Mouse (Mus musculus) MEL (cell line): ENCODE results near the gene Rapgef6. TPM values are rescaled to one million over a fixed set of nuclear protein-coding genes. Genes with fewer than 3 reads are reported as not detected.
A peak's percentile ranks its signal among the peaks of the same experiment; 100 is the strongest.

Experiments
- DNase-seq: peaks from one replicate; pipeline ENCODE4 v3.0.0; 2011; ENCODE audit warnings: low read depth, low spot score
- H3K27ac ChIP-seq: 2 replicates; pipeline ENCODE4 v1.5.1; 2012; ENCODE audit warnings: low read depth, mild to moderate bottlenecking, control low read depth, low read length, moderate library complexity; ENCODE audit not compliant: control insufficient read depth
- H3K27me3 ChIP-seq, 2 experiments: fragments of 150-350 bp in 1 of 2; sonication (generic) in 1 of 2; 2 replicates each; pipeline ENCODE4 v1.6.1; 2012; ENCODE audit warnings: low read length in 2 of 2, mild to moderate bottlenecking in 2 of 2, improper control_type of control experiment in 1 of 2, moderate library complexity in 1 of 2; ENCODE audit not compliant: insufficient read depth in 2 of 2, control insufficient read depth in 1 of 2
- H3K36me3 ChIP-seq, 2 experiments: 2 replicates each; pipeline ENCODE4 v1.6.1; 2012 to 2014; ENCODE audit warnings: low read length in 2 of 2, improper control_type of control experiment in 1 of 2, inconsistent platforms in 1 of 2, mild to moderate bottlenecking in 1 of 2; ENCODE audit not compliant: insufficient read depth in 2 of 2, control insufficient read depth in 1 of 2
- H3K4me1 ChIP-seq, 2 experiments: fragments of 150-350 bp in 1 of 2; sonication (generic) in 1 of 2; 2 replicates each; pipeline ENCODE4 v1.6.1; 2012; ENCODE audit warnings: low read length in 2 of 2, improper control_type of control experiment in 1 of 2, mild to moderate bottlenecking in 1 of 2; ENCODE audit not compliant: insufficient read depth in 2 of 2, control insufficient read depth in 1 of 2
- H3K4me3 ChIP-seq, 2 experiments: fragments of 150-350 bp in 1 of 2; sonication (generic) in 1 of 2; 2 replicates each; pipeline ENCODE4 v1.5.1; 2012; ENCODE audit warnings: low read depth in 2 of 2, low read length in 2 of 2, mild to moderate bottlenecking in 2 of 2, moderate library complexity in 2 of 2, control low read depth in 1 of 2, improper control_type of control experiment in 1 of 2; ENCODE audit not compliant: control insufficient read depth in 1 of 2, insufficient read depth in 1 of 2
- H3K79me2 ChIP-seq: 2 replicates; pipeline ENCODE4 v1.6.1; 2012; ENCODE audit warnings: mild to moderate bottlenecking, low read length, moderate library complexity; ENCODE audit not compliant: control insufficient read depth, poor library complexity, insufficient read depth
- H3K9ac ChIP-seq: 2 replicates; pipeline ENCODE4 v1.6.1; 2012; ENCODE audit warnings: low read depth, mild to moderate bottlenecking, control low read depth, low read length, moderate library complexity; ENCODE audit not compliant: control insufficient read depth, poor library complexity, severe bottlenecking
- H3K9me3 ChIP-seq: fragments of 150-350 bp; sonication (generic); replicated peaks from 2 replicates; pipeline ENCODE4 v1.6.1; 2012; ENCODE audit warnings: mild to moderate bottlenecking, low read length, improper control_type of control experiment, moderate library complexity; ENCODE audit not compliant: insufficient read depth
- CHD1 ChIP-seq: IDR thresholded peaks from 2 replicates; pipeline ENCODE4 v1.6.1; 2012; ENCODE audit warnings: low read depth, mild to moderate bottlenecking, inconsistent platforms, low read length, improper control_type of control experiment
- CHD2 ChIP-seq: IDR thresholded peaks from 2 replicates; pipeline ENCODE4 v1.6.1; 2011; ENCODE audit warnings: low read length, improper control_type of control experiment
- CTCF ChIP-seq, 3 experiments: IDR thresholded peaks in 2 of 3; conservative IDR thresholded peaks in 1 of 3; 2 replicates each; pipeline ENCODE4 v1.5.1; 2011 to 2012; ENCODE audit warnings: low read length in 3 of 3, low read depth in 2 of 3, mild to moderate bottlenecking in 2 of 3, improper control_type of control experiment in 1 of 3, inconsistent platforms in 1 of 3, mixed read lengths in 1 of 3, moderate library complexity in 1 of 3; ENCODE audit not compliant: control insufficient read depth in 1 of 3, insufficient read depth in 1 of 3, poor library complexity in 1 of 3, severe bottlenecking in 1 of 3
- E2F4 ChIP-seq: IDR thresholded peaks from 2 replicates; pipeline ENCODE4 v1.6.1; 2011; ENCODE audit warnings: low read depth, low read length, improper control_type of control experiment, borderline replicate concordance
- ELF1 ChIP-seq: IDR thresholded peaks from 2 replicates; pipeline ENCODE4 v1.6.1; 2014; ENCODE audit warnings: low read depth, mild to moderate bottlenecking, inconsistent platforms, low read length, improper control_type of control experiment, moderate library complexity
- EP300 ChIP-seq, 2 experiments: IDR thresholded peaks; 2 replicates each; pipeline ENCODE4 v1.6.1; 2011; ENCODE audit warnings: improper control_type of control experiment in 2 of 2, low read length in 2 of 2, low read depth in 1 of 2, mild to moderate bottlenecking in 1 of 2
- ETS1 ChIP-seq: IDR thresholded peaks from 2 replicates; pipeline ENCODE4 v1.6.1; 2012; ENCODE audit warnings: low read depth, mild to moderate bottlenecking, inconsistent platforms, low read length, improper control_type of control experiment, moderate library complexity
- GABPA ChIP-seq: IDR thresholded peaks from 2 replicates; pipeline ENCODE4 v1.6.1; 2012; ENCODE audit warnings: low read depth, mild to moderate bottlenecking, inconsistent platforms, low read length, improper control_type of control experiment, moderate library complexity
- GATA1 ChIP-seq: IDR thresholded peaks from 2 replicates; pipeline ENCODE4 v1.6.1; 2011; ENCODE audit warnings: low read depth, low read length, improper control_type of control experiment
- HCFC1 ChIP-seq: IDR thresholded peaks from 2 replicates; pipeline ENCODE4 v1.6.1; 2012; ENCODE audit warnings: low read depth, mild to moderate bottlenecking, inconsistent platforms, low read length, improper control_type of control experiment, moderate library complexity
- JUND ChIP-seq: IDR thresholded peaks from 2 replicates; pipeline ENCODE4 v1.6.1; 2011; ENCODE audit warnings: low read depth, mild to moderate bottlenecking, improper control_type of control experiment, low read length
- KAT2A ChIP-seq: conservative IDR thresholded peaks from 2 replicates; pipeline ENCODE4 v1.6.1; 2012; ENCODE audit warnings: low read depth, low read length, improper control_type of control experiment, inconsistent platforms
- MAX ChIP-seq: IDR thresholded peaks from 2 replicates; pipeline ENCODE4 v1.6.1; 2011; ENCODE audit warnings: low read length, improper control_type of control experiment
- MAZ ChIP-seq: IDR thresholded peaks from 2 replicates; pipeline ENCODE4 v1.6.1; 2012; ENCODE audit warnings: low read depth, mild to moderate bottlenecking, inconsistent platforms, low read length, improper control_type of control experiment
- MEF2A ChIP-seq: IDR thresholded peaks from 2 replicates; pipeline ENCODE4 v1.6.1; 2014; ENCODE audit warnings: low read depth, mild to moderate bottlenecking, inconsistent platforms, low read length, improper control_type of control experiment; ENCODE audit not compliant: poor library complexity, insufficient replicate concordance, severe bottlenecking; ENCODE audit errors: extremely low read depth
- MXI1 ChIP-seq: IDR thresholded peaks from 2 replicates; pipeline ENCODE4 v1.6.1; 2011; ENCODE audit warnings: mild to moderate bottlenecking, low read depth, low read length, improper control_type of control experiment
- MYB ChIP-seq: IDR thresholded peaks from 2 replicates; pipeline ENCODE4 v1.6.1; 2011; ENCODE audit warnings: mild to moderate bottlenecking, low read depth, low read length, improper control_type of control experiment
- MYC ChIP-seq: IDR thresholded peaks from 2 replicates; pipeline ENCODE4 v1.6.1; 2011; ENCODE audit warnings: low read depth, mild to moderate bottlenecking, low read length, improper control_type of control experiment, moderate library complexity
- NELFE ChIP-seq: IDR thresholded peaks from 2 replicates; pipeline ENCODE4 v1.6.1; 2011; ENCODE audit warnings: low read depth, low read length, improper control_type of control experiment
- NRF1 ChIP-seq: IDR thresholded peaks from 2 replicates; pipeline ENCODE4 v1.6.1; 2014; ENCODE audit warnings: low read depth, mild to moderate bottlenecking, inconsistent platforms, low read length, improper control_type of control experiment, moderate library complexity; ENCODE audit not compliant: poor library complexity, insufficient read depth, severe bottlenecking
- POLR2A ChIP-seq, 2 experiments: IDR thresholded peaks; 2 replicates each; pipeline ENCODE4 v1.6.1; 2011 to 2012; ENCODE audit warnings: low read length in 2 of 2, mild to moderate bottlenecking in 2 of 2, control low read depth in 1 of 2, improper control_type of control experiment in 1 of 2, low read depth in 1 of 2, moderate library complexity in 1 of 2; ENCODE audit not compliant: control insufficient read depth in 1 of 2, insufficient read depth in 1 of 2, poor library complexity in 1 of 2
- POLR2AphosphoS2 ChIP-seq: IDR thresholded peaks from 2 replicates; pipeline ENCODE4 v1.6.1; 2011; ENCODE audit warnings: low read length, improper control_type of control experiment
- POLR2AphosphoS5 ChIP-seq: IDR thresholded peaks from 2 replicates; pipeline ENCODE4 v1.6.1; 2012; ENCODE audit warnings: low read depth, borderline replicate concordance, mild to moderate bottlenecking, inconsistent platforms, low read length, moderate library complexity, mixed read lengths
- RAD21 ChIP-seq: IDR thresholded peaks from 2 replicates; pipeline ENCODE4 v1.6.1; 2011; ENCODE audit warnings: mild to moderate bottlenecking, low read depth, low read length, improper control_type of control experiment
- RCOR1 ChIP-seq: IDR thresholded peaks from 2 replicates; pipeline ENCODE4 v1.6.1; 2012; ENCODE audit warnings: low read depth, mild to moderate bottlenecking, inconsistent platforms, low read length, improper control_type of control experiment
- SIN3A ChIP-seq: IDR thresholded peaks from 2 replicates; pipeline ENCODE4 v1.6.1; 2012; ENCODE audit warnings: low read length, improper control_type of control experiment, inconsistent platforms
- SMC3 ChIP-seq: IDR thresholded peaks from 2 replicates; pipeline ENCODE4 v1.6.1; 2011; ENCODE audit warnings: low read depth, low read length, improper control_type of control experiment
- TAL1 ChIP-seq: IDR thresholded peaks from 2 replicates; pipeline ENCODE4 v1.6.1; 2012; ENCODE audit warnings: mild to moderate bottlenecking, inconsistent platforms, low read length, moderate library complexity, mixed read lengths
- TBP ChIP-seq: IDR thresholded peaks from 2 replicates; pipeline ENCODE4 v1.8.0; 2011; ENCODE audit warnings: low read depth, low read length, improper control_type of control experiment
- TCF12 ChIP-seq: IDR thresholded peaks from 2 replicates; pipeline ENCODE4 v1.6.1; 2014; ENCODE audit warnings: low read depth, mild to moderate bottlenecking, inconsistent platforms, low read length, improper control_type of control experiment, moderate library complexity
- UBTF ChIP-seq: IDR thresholded peaks from 2 replicates; pipeline ENCODE4 v1.6.1; 2012; ENCODE audit warnings: low read depth, mild to moderate bottlenecking, inconsistent platforms, low read length, improper control_type of control experiment, moderate library complexity, borderline replicate concordance; ENCODE audit not compliant: insufficient read depth
- USF1 ChIP-seq: IDR thresholded peaks from 2 replicates; pipeline ENCODE4 v1.6.1; 2014; ENCODE audit warnings: low read depth, mild to moderate bottlenecking, inconsistent platforms, low read length, improper control_type of control experiment, moderate library complexity
- USF2 ChIP-seq, 2 experiments: IDR thresholded peaks; 2 replicates each; pipeline ENCODE4 v1.6.1; 2011 to 2012; ENCODE audit warnings: improper control_type of control experiment in 2 of 2, low read length in 2 of 2, borderline replicate concordance in 1 of 2, inconsistent platforms in 1 of 2, low read depth in 1 of 2, mild to moderate bottlenecking in 1 of 2; ENCODE audit not compliant: insufficient read depth in 1 of 2
- ZC3H11A ChIP-seq: IDR thresholded peaks from 2 replicates; pipeline ENCODE4 v1.6.1; 2012; ENCODE audit warnings: low read depth, mild to moderate bottlenecking, inconsistent platforms, low read length, improper control_type of control experiment
- ZKSCAN1 ChIP-seq: IDR thresholded peaks from 2 replicates; pipeline ENCODE4 v1.6.1; 2012; ENCODE audit warnings: low read depth, mild to moderate bottlenecking, inconsistent platforms, low read length, improper control_type of control experiment, moderate library complexity
- ZMIZ1 ChIP-seq: IDR thresholded peaks from 2 replicates; pipeline ENCODE4 v1.6.1; 2012; ENCODE audit warnings: low read depth, mild to moderate bottlenecking, inconsistent platforms, low read length, improper control_type of control experiment, moderate library complexity
- ZNF384 ChIP-seq: IDR thresholded peaks from 2 replicates; pipeline ENCODE4 v1.6.1; 2012; ENCODE audit warnings: low read depth, mild to moderate bottlenecking, inconsistent platforms, low read length, improper control_type of control experiment
- polyA plus RNA-seq, 2 experiments: library from polyadenylated mRNA; stranded (reverse) in 1 of 2; unstranded in 1 of 2; fragments of >175 nt in 1 of 2; fragments of >200 nt in 1 of 2; gene quantifications; 2 replicates each; pipeline versions ENCODE4 v1.2.1 to v1.2.4; 2012; ENCODE audit warnings: low replicate concordance in 2 of 2, low read depth in 1 of 2; ENCODE audit not compliant: insufficient read length in 2 of 2, insufficient read depth in 1 of 2, missing spikeins in 1 of 2
- total RNA-seq: library from RNA; depleted of rRNA; stranded (reverse); fragments of 300-350 nt; gene quantifications from 2 replicates; pipeline ENCODE4 v1.2.3, GENCODE M21; 2012

Rapgef6 gene
- total and polyA plus RNA-seq, 3 experiments = 21.1 to 31.8 TPM; not detected in 1

GRCm38 (mm10) chr11:54534871-54535270 lies 12.2 kb downstream of the Rapgef6 start:
- Histone ChIP-seq H3K36me3 (peaks cover under 1 to 41% of the 10 kb centered on the region in 2 experiments; a peak in 3 of 4 replicates), H3K9ac (no peak overlapping the region), H3K4me3 (peak overlapping the region in 1 of 2 experiments; percentile 35; a peak in 2 of 4 replicates), H3K9me3 (no peaks in the 10 kb centered on the region), H3K79me2 (peaks cover 59% of the 10 kb centered on the region), H3K27ac (no peak overlapping the region), H3K27me3 (no peaks in the 10 kb centered on the region), H3K4me1 (peaks cover 17 to 26% of the 10 kb centered on the region in 2 experiments)
- peak; percentile 88 for DNase-seq
- TF ChIP-seq ZNF384 (0 out of 2 replicates have a peak, but pooled peaks have one; percentile 26), POLR2AphosphoS2 (no peak), RCOR1 (peak; percentile 11; the same call in 1 of the 2 replicates), EP300 (IDR thresholded peaks at IDR 0.05; ENCODE audit: low read depth in 1 of 2, low read length in 2 of 2) (peak; percentile 33 to 34; a peak in 1 of 4 replicates), POLR2AphosphoS5 (no peak), ZKSCAN1 (no peak), ELF1 (peak; percentile 53), SIN3A (peak; percentile 83), TCF12 (0 out of 2 replicates have a peak, but pooled peaks have one; percentile 41), JUND (0 out of 2 replicates have a peak, but pooled peaks have one; percentile 49), USF2 (IDR thresholded peaks at IDR 0.05; ENCODE audit: borderline replicate concordance in 1 of 2, insufficient read depth in 1 of 2, low read depth in 1 of 2, low read length in 2 of 2) (no peak; a peak in 1 of 4 replicates), CHD2 (no peak), POLR2A (IDR thresholded peaks at IDR 0.05; ENCODE audit: control insufficient read depth in 1 of 2, insufficient read depth in 1 of 2, low read depth in 1 of 2, low read length in 2 of 2, poor library complexity in 1 of 2) (no peak), GATA1 (peak; percentile 49), KAT2A (no peak), SMC3 (peak; percentile 85), MAX (peak; percentile 63), NRF1 (no peak), RAD21 (peak; percentile 84), MEF2A (no peak), ZMIZ1 (no peak), TBP (no peak), MYC (no peak), TAL1 (no peak), MAZ (peak; percentile 37; the same call in 1 of the 2 replicates), CTCF (IDR thresholded peaks at IDR 0.05 in 2 of 3, conservative IDR thresholded peaks at IDR 0.05 in 1 of 3; ENCODE audit: control insufficient read depth in 1 of 3, insufficient read depth in 1 of 3, low read depth in 2 of 3, low read length in 3 of 3, poor library complexity in 1 of 3, severe bottlenecking in 1 of 3) (peak; percentile 87 to 97 (median 89)), MXI1 (peak; percentile 49; the same call in 1 of the 2 replicates), CHD1 (peak; percentile 82; the same call in 1 of the 2 replicates), MYB (no peak), NELFE (no peak; the same call in 1 of the 2 replicates), HCFC1 (0 out of 2 replicates have a peak, but pooled peaks have one; percentile 49), E2F4 (no peak), UBTF (no peak), ETS1 (peak; percentile 38; the same call in 1 of the 2 replicates), USF1 (no peak), ZC3H11A (peak; percentile 81), GABPA (no peak)
